Mouse (Mus musculus) gastrocnemius, adult 8-10 months (tissue): ENCODE measurements around the gene Serpinb3c. TPM values are rescaled to one million over a fixed set of nuclear protein-coding genes. Genes with fewer than 3 reads are reported as not detected.
"Not testable (repeated sequence)": the region's sequence is repeated elsewhere in the genome, so short reads cannot be mapped to it uniquely, and the experiment has no call there.

Experiments
- DNase-seq, 2 experiments: peaks; one replicate each; pipeline ENCODE4 v3.0.0; 2022; ENCODE audit warnings: low spot score in 2 of 2
- total RNA-seq, 4 experiments: library from RNA; stranded (reverse); gene quantifications; 2 replicates each; pipeline ENCODE4 v1.2.4; 2022

The Serpinb3c gene
- total RNA-seq, result not detected

- DNase-seq, result not testable (repeated sequence)
Observed at GRCm38 (mm10) chr1:107278261-107278660, at the start of gene Serpinb3c, which contains the start of gene Serpinb3b. Gene Serpinb3c (minus strand): TSS chr1:107278371. Gene Serpinb3b (minus strand): TSS chr1:107278361.

- not testable (repeated sequence) for DNase-seq
Observed at GRCm38 (mm10) chr1:107243170-107243569, 35.0 kb downstream of the Serpinb3c start.

Other genes starting within 250 kb of the Serpinb3c start
- not detected for gene Serpinb3a, start 226.1 kb downstream of the Serpinb3c start, total RNA-seq
- not detected for gene Serpinb3d, start 194.9 kb downstream of the Serpinb3c start, total RNA-seq
- not detected for gene Serpinb3b, start within 50 bp of the Serpinb3c start, total RNA-seq
- not detected for gene Serpinb11, start 82.8 kb upstream of the Serpinb3c start, total RNA-seq
- under 1 TPM; 0.16 to 0.97 (median 0.57) TPM for gene Serpinb7, start 121.3 kb upstream of the Serpinb3c start, total RNA-seq
- gene Serpinb2, start 233.1 kb upstream of the Serpinb3c start, total RNA-seq, result not detected